Mouse (Mus musculus) stomach, embryonic 14.5 days (tissue): Measurements from ENCODE around the gene Kdm2a. TPM values are rescaled to one million over a fixed set of nuclear protein-coding genes. Genes with fewer than 3 reads are reported as not detected.

Experiments
- ATAC-seq: fragments of 200-750 bp; cut with Nextera tagmentation; 2 replicates; pipeline ENCODE4 v1.8.0; 2017; ENCODE audit warnings: low read depth, moderate TSS enrichment; ENCODE audit not compliant: insufficient number of reproducible peaks, insufficient read depth, low FRiP score
- H3K27ac ChIP-seq: fragments of 300-500 bp; sonication (generic); 2 replicates; pipeline ENCODE4 v1.5.1; 2014; ENCODE audit warnings: mild to moderate bottlenecking, low read length, moderate library complexity, mixed read lengths
- H3K27me3 ChIP-seq: fragments of 300-500 bp; sonication (generic); 2 replicates; pipeline ENCODE4 v1.6.1; 2014; ENCODE audit warnings: low read length, control low read depth, mixed read lengths; ENCODE audit not compliant: control insufficient read depth, insufficient read depth
- H3K36me3 ChIP-seq: fragments of 300-500 bp; sonication (generic); 2 replicates; pipeline ENCODE4 v1.6.1; 2014; ENCODE audit warnings: mild to moderate bottlenecking, control low read depth, low read length, moderate library complexity, mixed read lengths; ENCODE audit not compliant: control insufficient read depth, insufficient read depth
- H3K4me1 ChIP-seq: fragments of 300-500 bp; sonication (generic); 2 replicates; pipeline ENCODE4 v1.6.1; 2014; ENCODE audit warnings: low read length, control low read depth, mixed read lengths; ENCODE audit not compliant: control insufficient read depth, insufficient read depth
- H3K4me2 ChIP-seq: fragments of 300-500 bp; sonication (generic); replicated peaks from 2 replicates; pipeline ENCODE4 v1.6.1; 2014; ENCODE audit warnings: low read depth, low read length, control low read depth
- H3K4me3 ChIP-seq: fragments of 300-500 bp; sonication (generic); 2 replicates; pipeline ENCODE4 v1.5.1; 2014; ENCODE audit warnings: low read depth, low read length, control low read depth
- H3K9ac ChIP-seq: fragments of 300-500 bp; sonication (generic); replicated peaks from 2 replicates; pipeline ENCODE4 v1.6.1; 2014; ENCODE audit warnings: low read depth, mild to moderate bottlenecking, control low read depth, low read length, moderate library complexity, mixed read lengths
- H3K9me3 ChIP-seq: fragments of 300-500 bp; sonication (generic); 2 replicates; pipeline ENCODE4 v1.6.1; 2016; ENCODE audit warnings: low read depth, low read length, control low read depth; ENCODE audit not compliant: control insufficient read depth
- WGBS: fragments of 180-500 bp; shearing (Covaris S2); extraction: QIAGEN DNeasy Blood & Tissue Kit; methylation state at CpG from one replicate; pipeline ENCODE4 v1.1.7; 2014; 5-methylcytosine and 5-hydroxymethylcytosine counted together
- polyA plus RNA-seq: library from polyadenylated mRNA; unstranded; fragments of >200 nt; fragmentation: Nextera tagmentation; extraction: Ambion mirVana; gene quantifications from 2 replicates; pipeline ENCODE4 v1.2.1, GENCODE M21; 2014

The Kdm2a gene
- polyA plus RNA-seq, 1 experiment from 2014 or later: 56.4 TPM

GRCm38 (mm10) chr19:4331273-4331672 lies 66.8 kb downstream of the Kdm2a start:
- no peak overlapping the region for H3K9ac ChIP-seq
- peaks cover 48% of the 10 kb centered on the region for H3K36me3 ChIP-seq
- WGBS: 78% methylated on average over 3 of the region's 3 CpGs
- no peaks in the 10 kb centered on the region for H3K9me3 ChIP-seq
- no peak overlapping the region for H3K4me2 ChIP-seq
- H3K4me3 ChIP-seq: no peak overlapping the region
- no peak for ATAC-seq
- peaks cover 27% of the 10 kb centered on the region for H3K4me1 ChIP-seq
- H3K27ac ChIP-seq: no peak overlapping the region
- H3K27me3 ChIP-seq: no peaks in the 10 kb centered on the region

- Histone ChIP-seq H3K36me3 (peaks cover 54% of the 10 kb centered on the region), H3K4me1 (peaks cover 27% of the 10 kb centered on the region), H3K4me3 (no peak overlapping the region), H3K27ac (no peak overlapping the region), H3K4me2 (no peak overlapping the region), H3K9me3 (no peaks in the 10 kb centered on the region), H3K27me3 (no peaks in the 10 kb centered on the region), H3K9ac (no peak overlapping the region)
- 79% methylated on average over 2 of the region's 2 CpGs for WGBS
- no peak for ATAC-seq
These were observed 67.5 kb downstream of the Kdm2a start for GRCm38 (mm10) chr19:4330603-4331002.

GRCm38 (mm10) chr19:4328737-4329304 lies 69.3 kb downstream of the Kdm2a start:
- H3K27ac ChIP-seq: no peak overlapping the region
- peaks cover 12% of the 10 kb centered on the region for H3K4me1 ChIP-seq
- H3K9ac ChIP-seq: no peak overlapping the region
- ATAC-seq: no peak
- H3K9me3 ChIP-seq: no peaks in the 10 kb centered on the region
- no peaks in the 10 kb centered on the region for H3K27me3 ChIP-seq
- 97% methylated on average over 8 of the region's 8 CpGs for WGBS
- no peak overlapping the region for H3K4me3 ChIP-seq
- H3K4me2 ChIP-seq: no peak overlapping the region
- H3K36me3 ChIP-seq: peaks cover 71% of the 10 kb centered on the region

- H3K27me3 ChIP-seq: no peaks in the 10 kb centered on the region
- H3K27ac ChIP-seq: no peak overlapping the region
- H3K4me1 ChIP-seq: peaks cover 4% of the 10 kb centered on the region
- no peak overlapping the region for H3K4me3 ChIP-seq
- ATAC-seq: no peak
- no peak overlapping the region for H3K4me2 ChIP-seq
- H3K9me3 ChIP-seq: no peaks in the 10 kb centered on the region
- H3K9ac ChIP-seq: no peak overlapping the region
- H3K36me3 ChIP-seq: peaks cover 87% of the 10 kb centered on the region
- 85% methylated on average over 1 of the region's 1 CpGs for WGBS
These were observed 71.2 kb downstream of the Kdm2a start for GRCm38 (mm10) chr19:4326881-4327280.

- Histone ChIP-seq H3K9me3 (no peaks in the 10 kb centered on the region), H3K4me2 (no peak overlapping the region), H3K27me3 (no peaks in the 10 kb centered on the region), H3K4me3 (no peak overlapping the region), H3K36me3 (peaks cover 92% of the 10 kb centered on the region), H3K27ac (no peak overlapping the region), H3K9ac (no peak overlapping the region), H3K4me1 (no peaks in the 10 kb centered on the region)
- ATAC-seq: no peak
- 82% methylated on average over 3 of the region's 3 CpGs for WGBS
These were observed 72.0 kb downstream of the Kdm2a start for GRCm38 (mm10) chr19:4326106-4326505.

GRCm38 (mm10) chr19:4322134-4322533 lies 76.0 kb downstream of the Kdm2a start:
- Histone ChIP-seq H3K9ac (no peak overlapping the region), H3K4me1 (no peaks in the 10 kb centered on the region)
- 88% methylated on average over 3 of the region's 3 CpGs for WGBS

GRCm38 (mm10) chr19:4321622-4322021 lies 76.5 kb downstream of the Kdm2a start:
- Histone ChIP-seq H3K9ac (no peak overlapping the region), H3K27me3 (no peaks in the 10 kb centered on the region), H3K4me1 (no peaks in the 10 kb centered on the region), H3K36me3 (peaks cover 93% of the 10 kb centered on the region), H3K4me2 (no peak overlapping the region), H3K4me3 (no peak overlapping the region), H3K9me3 (no peaks in the 10 kb centered on the region), H3K27ac (no peak overlapping the region)
- ATAC-seq: no peak
- 100% methylated on average over 1 of the region's 1 CpGs for WGBS

More at GRCm38 (mm10) chr19:4322134-4322533, 76.0 kb downstream of the Kdm2a start:
- H3K4me3 ChIP-seq: no peak overlapping the region
- no peaks in the 10 kb centered on the region for H3K27me3 ChIP-seq
- ATAC-seq: no peak
- H3K27ac ChIP-seq: no peak overlapping the region
- H3K9me3 ChIP-seq: no peaks in the 10 kb centered on the region
- peaks cover 94% of the 10 kb centered on the region for H3K36me3 ChIP-seq
- H3K4me2 ChIP-seq: no peak overlapping the region

- Histone ChIP-seq H3K27me3 (no peaks in the 10 kb centered on the region), H3K4me2 (no peak overlapping the region), H3K4me3 (no peak overlapping the region), H3K27ac (no peak overlapping the region), H3K4me1 (no peaks in the 10 kb centered on the region), H3K9me3 (no peaks in the 10 kb centered on the region), H3K36me3 (peaks cover 81% of the 10 kb centered on the region), H3K9ac (no peak overlapping the region)
- ATAC-seq: no peak
- 79% methylated on average over 4 of the region's 4 CpGs for whole genome bisulfite sequencing
These were observed 78.8 kb downstream of the Kdm2a start for GRCm38 (mm10) chr19:4319272-4319671.

GRCm38 (mm10) chr19:4317181-4317580 lies 80.9 kb downstream of the Kdm2a start:
- no peak overlapping the region for H3K4me2 ChIP-seq
- no peaks in the 10 kb centered on the region for H3K9me3 ChIP-seq
- no peaks in the 10 kb centered on the region for H3K27me3 ChIP-seq
- no peak overlapping the region for H3K27ac ChIP-seq
- ATAC-seq: no peak
- H3K9ac ChIP-seq: no peak overlapping the region
- 88% methylated on average over 3 of the region's 3 CpGs for WGBS
- H3K4me3 ChIP-seq: no peak overlapping the region
- H3K36me3 ChIP-seq: peaks cover 65% of the 10 kb centered on the region
- no peaks in the 10 kb centered on the region for H3K4me1 ChIP-seq
